Mouse (Mus musculus) kidney, adult 18-20 months (tissue): ENCODE results near the gene Dnajb7.

Experiments
- DNase-seq: peaks from one replicate; pipeline ENCODE4 v3.0.0; 2021

Gene Dnajb7

GRCm38 (mm10) chr15:81364271-81364670 lies 43.8 kb downstream of the Dnajb7 start:
- no peak for DNase-seq

- DNase-seq: no peak
These were observed 45.6 kb downstream of the Dnajb7 start for GRCm38 (mm10) chr15:81362501-81362900.

- no peak for DNase-seq
These were observed 46.6 kb downstream of the Dnajb7 start for GRCm38 (mm10) chr15:81361417-81362015.

DNA sequence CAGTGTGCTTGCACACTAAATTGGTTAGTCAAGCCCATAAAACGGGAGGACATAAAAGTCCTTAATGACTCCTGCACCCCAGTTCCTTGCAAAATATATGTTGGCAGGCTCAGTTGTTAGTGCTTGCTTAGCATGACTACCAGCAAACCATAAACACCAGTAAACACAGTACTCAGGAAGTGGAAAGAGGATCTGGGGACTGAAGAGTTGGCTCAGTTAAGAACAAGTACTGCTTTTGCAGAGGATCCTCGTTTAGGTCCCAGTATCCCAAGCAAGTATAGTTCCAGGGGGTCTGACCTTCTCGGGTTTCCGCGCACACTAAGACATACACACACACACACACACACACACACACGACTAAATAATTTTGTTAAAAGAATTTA lies 47.1 kb downstream of the Dnajb7 start:
- DNase-seq: no peak

DNA sequence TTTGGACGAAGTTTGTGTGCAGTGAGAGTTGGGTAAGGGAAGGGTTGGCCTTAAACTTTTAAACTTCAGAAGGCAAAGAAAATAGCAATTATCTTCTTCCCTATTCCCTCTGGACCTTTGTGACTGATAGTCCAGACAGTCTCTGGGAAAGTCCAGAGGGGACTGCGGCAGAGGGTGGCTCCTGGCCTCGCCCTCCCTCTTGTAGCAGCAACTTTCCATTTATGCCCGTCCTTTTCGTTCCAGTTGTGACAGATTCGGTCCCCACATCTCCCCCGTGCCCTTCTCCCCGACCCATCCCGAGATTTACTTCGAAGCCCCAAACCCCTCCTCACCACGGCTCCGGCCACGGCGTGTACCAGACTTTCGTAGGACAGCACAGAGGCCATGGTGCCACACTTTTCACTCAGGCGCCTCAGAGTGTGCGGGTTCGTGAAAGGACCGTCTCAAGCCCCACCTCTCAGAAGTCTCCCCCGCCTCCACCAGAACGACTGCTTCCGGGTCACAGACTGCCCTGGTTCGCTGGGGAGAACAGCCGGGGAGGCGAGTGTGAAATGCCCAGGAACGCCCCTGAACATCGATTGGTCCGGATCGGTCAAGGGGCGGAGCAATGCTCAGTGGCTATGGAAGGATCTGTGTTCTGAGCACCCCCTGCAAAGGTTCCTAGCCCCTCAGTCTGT lies 47.6 kb downstream of the Dnajb7 start, which contains the start of gene Slc25a17:
Gene Slc25a17, minus strand, starts transcription at position 468 of the 677 bp plus-strand sequence.
- DNase-seq: peak; percentile 94

DNA sequence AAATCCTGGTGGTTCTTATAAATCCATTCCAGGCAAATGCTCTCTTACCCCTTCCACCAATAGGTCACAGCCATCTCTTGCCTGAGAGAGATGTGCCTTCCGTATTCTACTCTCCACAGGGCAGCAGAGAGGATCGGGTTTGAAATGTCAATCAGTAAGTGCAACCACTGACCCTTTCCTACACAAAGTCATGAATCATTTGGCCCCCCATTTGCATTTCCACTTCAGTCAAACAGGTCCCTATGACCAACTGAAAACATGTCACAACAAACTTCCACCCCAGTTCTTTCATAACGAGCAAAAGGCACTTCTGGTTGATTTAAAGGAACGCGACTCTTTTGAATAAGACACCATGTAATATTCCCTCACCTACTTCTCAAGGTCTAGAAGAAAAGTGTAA lies 48.7 kb downstream of the Dnajb7 start:
- no peak for DNase-seq

DNA sequence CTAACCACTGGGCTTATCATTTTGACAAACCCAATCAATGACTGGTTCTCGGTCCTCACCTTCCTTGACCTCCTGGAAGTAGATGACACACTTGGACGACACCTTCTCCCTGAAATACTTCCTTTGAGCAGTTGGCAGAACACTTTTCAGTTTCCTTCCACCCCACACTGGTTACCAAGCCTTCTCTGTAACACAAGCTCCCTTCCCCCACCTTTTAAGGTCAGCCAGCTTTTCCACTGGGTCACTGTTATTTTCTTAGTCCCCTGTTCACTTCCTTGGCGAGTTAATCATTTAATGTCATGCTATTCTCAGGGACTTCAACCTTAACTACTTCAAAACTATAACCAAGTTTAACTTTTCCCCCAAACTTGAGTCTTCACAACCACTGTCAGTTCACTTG lies 49.2 kb downstream of the Dnajb7 start:
- DNase-seq: peak; percentile 47

GRCm38 (mm10) chr15:81356946-81357345 lies 51.2 kb downstream of the Dnajb7 start:
- no peak for DNase-seq
